Mouse (Mus musculus) monocyte, adult 2 months (primary cell): Measurements from ENCODE around the gene Ifna12.
"Not testable (repeated sequence)": the region's sequence is repeated elsewhere in the genome, so short reads cannot be mapped to it uniquely, and the experiment has no call there.

ENCODE experiments used
- DNase-seq, 2 experiments: peaks; one replicate each; pipeline ENCODE4 v3.0.0; 2022; ENCODE audit warnings: low spot score in 2 of 2, low read depth in 1 of 2

Ifna12 gene

DNA sequence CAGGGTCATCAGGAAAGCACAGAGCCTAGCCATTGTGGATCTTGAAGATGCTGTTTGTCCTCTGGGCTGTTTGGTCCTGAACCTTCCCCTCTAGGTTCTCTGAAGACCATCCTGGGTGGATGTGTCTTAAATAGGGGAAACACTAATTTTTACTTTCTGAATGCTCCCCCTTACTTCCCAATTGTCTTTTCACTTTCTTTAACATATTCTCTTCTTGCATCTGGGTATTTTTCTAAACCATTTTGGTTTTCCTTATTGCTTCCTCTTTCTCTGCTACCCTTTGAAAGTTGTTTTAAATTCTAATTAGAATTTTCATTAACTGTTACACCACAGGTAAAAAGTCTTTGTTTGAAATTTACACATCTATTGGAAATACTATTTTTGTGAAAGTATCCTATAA, at the start of gene Ifna12:
TSS of gene Ifna12 (minus strand) at position 101 of the 400 bp plus-strand sequence.
- DNase-seq: no peak

DNA sequence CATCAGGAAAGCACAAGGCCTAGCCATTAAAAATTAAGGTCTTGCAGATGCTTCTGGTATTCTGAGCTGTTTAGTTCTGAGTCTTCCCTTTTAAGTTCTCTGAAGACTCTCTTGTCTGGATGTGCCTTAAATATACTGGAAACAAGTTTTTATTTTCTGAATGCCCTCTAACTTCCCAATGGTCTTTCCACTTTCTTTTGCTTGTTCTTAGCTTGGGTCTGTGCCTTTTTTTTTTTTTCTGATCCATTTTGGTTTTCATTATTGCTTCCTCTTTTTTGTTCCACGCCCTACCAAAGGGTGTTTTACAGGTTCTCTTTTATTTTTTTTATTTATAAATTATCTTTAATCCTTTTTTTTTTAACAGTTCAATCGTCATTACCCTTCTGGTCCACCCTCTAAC, 41.2 kb upstream of the Ifna12 start, which contains the start of gene Ifna13:
TSS of gene Ifna13 (minus strand) at position 101 of the 400 bp plus-strand sequence.
- DNase-seq: no peak

- DNase-seq: no peak
Measured at GRCm38 (mm10) chr4:88642526-88642925, 39.4 kb upstream of the Ifna12 start.

- DNase-seq: peak; percentile 69 to 79
Measured at GRCm38 (mm10) chr4:88641077-88641831, 38.1 kb upstream of the Ifna12 start.

- no peak for DNase-seq
Measured at GRCm38 (mm10) chr4:88640704-88641076, 37.5 kb upstream of the Ifna12 start.

- no peak for DNase-seq
Measured at GRCm38 (mm10) chr4:88634311-88634710, 31.1 kb upstream of the Ifna12 start, which contains the start of gene C87499. TSS of gene C87499 (minus strand) at chr4:88634411.

DNA sequence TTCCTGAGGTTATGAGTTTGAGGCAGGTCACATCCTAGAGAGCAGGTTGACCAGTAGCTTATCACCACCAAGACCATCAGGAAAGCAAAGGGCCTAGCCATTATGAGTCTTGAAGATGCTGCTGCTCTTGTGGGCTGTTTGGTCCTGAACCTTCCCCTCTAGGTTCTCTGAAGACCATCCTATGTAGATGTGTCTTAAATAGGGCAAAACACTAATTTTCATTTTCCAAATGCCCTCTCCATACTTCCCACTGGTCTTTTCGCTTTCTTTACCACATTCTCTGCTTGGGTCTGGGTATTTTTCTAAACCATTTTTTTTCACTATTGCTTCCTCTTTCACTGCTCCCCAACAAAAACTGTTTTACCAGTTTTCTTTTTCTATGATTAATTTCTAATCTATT, 10.9 kb downstream of the Ifna12 start, which contains the start of gene Ifna9:
TSS of gene Ifna9 (minus strand) at position 101 of the 400 bp plus-strand sequence.
- no peak for DNase-seq

- no peak for DNase-seq
Measured at GRCm38 (mm10) chr4:88571698-88572097, 31.5 kb downstream of the Ifna12 start, which contains the start of gene Ifna14. TSS of gene Ifna14 (minus strand) at chr4:88571798.

- no peak for DNase-seq
Measured at GRCm38 (mm10) chr4:88561791-88562190, 41.4 kb downstream of the Ifna12 start.

DNA sequence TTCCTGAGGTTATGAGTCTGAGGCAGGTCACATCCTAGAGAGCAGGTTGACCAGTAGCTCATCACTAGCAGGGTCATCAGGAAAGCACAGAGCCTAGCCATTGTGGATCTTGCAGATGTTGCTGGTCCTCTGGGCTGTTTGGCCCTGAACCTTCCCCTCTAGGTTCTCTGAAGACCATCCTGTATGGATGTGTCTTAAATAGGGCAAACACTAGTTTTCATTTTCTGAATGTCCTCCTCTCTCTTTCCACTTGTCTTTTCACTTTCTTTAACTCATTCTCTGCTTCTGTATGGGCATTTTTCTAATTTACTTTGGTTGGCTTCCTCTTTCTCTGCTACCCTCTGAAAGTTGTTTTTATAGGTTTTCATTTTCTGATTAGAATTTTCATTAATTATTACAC, 45.0 kb downstream of the Ifna12 start, which contains the start of gene Ifna15:
TSS of gene Ifna15 (minus strand) at position 101 of the 400 bp plus-strand sequence.
- not testable (repeated sequence) for DNase-seq
